Mouse (Mus musculus) lung, postnatal 0 days (tissue): ENCODE measurements around the gene Sap30l. TPM values are rescaled to one million over a fixed set of nuclear protein-coding genes. Genes with fewer than 3 reads are reported as not detected.

ENCODE experiments used
- ATAC-seq: fragments of 200-750 bp; cut with Nextera tagmentation; 2 replicates; pipeline ENCODE4 v1.8.0; 2017; ENCODE audit warnings: moderate library complexity
- DNase-seq: peaks from one replicate; pipeline ENCODE4 v3.0.0-alpha.2; 2016; ENCODE audit warnings: low spot score
- H3K27ac ChIP-seq: fragments of 300-500 bp; sonication (generic); 2 replicates; pipeline ENCODE4 v1.5.1; 2014; ENCODE audit warnings: antibody characterized with exemption, mild to moderate bottlenecking, low read length, mixed read lengths
- H3K27me3 ChIP-seq: fragments of 300-500 bp; sonication (generic); replicated peaks from 2 replicates; pipeline ENCODE4 v1.6.1; 2014; ENCODE audit warnings: low read length, mixed read lengths; ENCODE audit not compliant: insufficient read depth
- H3K36me3 ChIP-seq: fragments of 300-500 bp; sonication (generic); 2 replicates; pipeline ENCODE4 v1.6.1; 2014; ENCODE audit warnings: low read length, mixed read lengths; ENCODE audit not compliant: insufficient read depth
- H3K4me1 ChIP-seq: fragments of 300-500 bp; sonication (generic); 2 replicates; pipeline ENCODE4 v1.6.1; 2014; ENCODE audit warnings: antibody characterized with exemption, low read depth, low read length, mixed read lengths; ENCODE audit not compliant: insufficient read depth
- H3K4me2 ChIP-seq: fragments of 300-500 bp; sonication (generic); replicated peaks from 2 replicates; pipeline ENCODE4 v1.6.1; 2014; ENCODE audit warnings: low read depth, mild to moderate bottlenecking, low read length, moderate library complexity, mixed read lengths
- H3K4me3 ChIP-seq: fragments of 300-500 bp; sonication (generic); 2 replicates; pipeline ENCODE4 v1.5.1; 2014; ENCODE audit warnings: low read depth, low read length
- H3K9ac ChIP-seq: fragments of 300-500 bp; sonication (generic); replicated peaks from 2 replicates; pipeline ENCODE4 v1.6.1; 2014; ENCODE audit warnings: low read depth, mild to moderate bottlenecking
- H3K9me3 ChIP-seq: fragments of 300-500 bp; sonication (generic); 2 replicates; pipeline ENCODE4 v1.6.1; 2016; ENCODE audit warnings: low read length, mixed read lengths
- CTCF ChIP-seq: IDR thresholded peaks from 2 replicates; pipeline ENCODE4 v1.5.1; 2016; ENCODE audit warnings: antibody characterized with exemption, mild to moderate bottlenecking
- EP300 ChIP-seq: IDR thresholded peaks from 2 replicates; pipeline ENCODE4 v1.6.1; 2016; ENCODE audit warnings: antibody characterized with exemption, mild to moderate bottlenecking, control low read depth
- WGBS: fragments of 180-500 bp; shearing (Covaris S2); extraction: QIAGEN DNeasy Blood & Tissue Kit; methylation state at CpG from one replicate; pipeline ENCODE4 v1.1.7; 2014; 5-methylcytosine and 5-hydroxymethylcytosine counted together
- polyA plus RNA-seq: library from polyadenylated mRNA; unstranded; fragments of >200 nt; fragmentation: Nextera tagmentation; extraction: Ambion mirVana; gene quantifications from 2 replicates; pipeline ENCODE4 v1.2.1, GENCODE M21; 2015

Sap30l gene
- polyA plus RNA-seq: 16.7 and 16.8 TPM in 2 replicates

GRCm38 (mm10) chr11:57800971-57801765 is at the start of gene Sap30l:
Sap30l (plus strand) TSS chr11:57801637.
- peak within 1 kb of the TSS; percentile 75 for H3K27ac ChIP-seq
- H3K27me3 ChIP-seq: no peaks in the 10 kb centered on the region
- DNase-seq (peak; percentile 98), ATAC-seq (peak; percentile 99)
- peak within 1 kb of the TSS; percentile 53 for H3K9ac ChIP-seq
- H3K4me3 ChIP-seq: peak within 1 kb of the TSS; percentile 72
- WGBS: under 1% methylated on average over 63 of the region's 66 CpGs
- TF ChIP-seq CTCF (no peak), EP300 (no peak)
- peak within 1 kb of the TSS; percentile 83 for H3K4me2 ChIP-seq
- H3K4me1 ChIP-seq: peaks cover 12% of the 10 kb centered on the region
- no peaks in the 10 kb centered on the region for H3K9me3 ChIP-seq
- H3K36me3 ChIP-seq: 0 out of 2 replicates have a peak, but pooled peaks cover 3% of the 10 kb centered on the region

- ATAC-seq (peak; percentile 41; the same call in 1 of the 2 replicates), DNase-seq (no peak)
- H3K36me3 ChIP-seq: no peaks in the 10 kb centered on the region
- TF ChIP-seq CTCF (no peak), EP300 (peak; percentile 70)
- no peak overlapping the region for H3K4me2 ChIP-seq
- H3K9ac ChIP-seq: no peak overlapping the region
- H3K4me3 ChIP-seq: no peak overlapping the region
- no peaks in the 10 kb centered on the region for H3K4me1 ChIP-seq
- H3K27me3 ChIP-seq: no peaks in the 10 kb centered on the region
- H3K9me3 ChIP-seq: no peaks in the 10 kb centered on the region
- H3K27ac ChIP-seq: no peak overlapping the region
- WGBS: 59% methylated on average over 14 of the region's 14 CpGs
These were observed 47.8 kb upstream of the Sap30l start for GRCm38 (mm10) chr11:57753538-57754203.

GRCm38 (mm10) chr11:57758621-57759020 is 42.8 kb upstream of the Sap30l start:
- Histone ChIP-seq H3K4me1 (no peaks in the 10 kb centered on the region), H3K4me2 (no peak overlapping the region), H3K9ac (no peak overlapping the region), H3K27ac (no peak overlapping the region), H3K36me3 (no peaks in the 10 kb centered on the region), H3K27me3 (no peaks in the 10 kb centered on the region), H3K9me3 (no peaks in the 10 kb centered on the region), H3K4me3 (no peak overlapping the region)
- no peak for TF ChIP-seq EP300
- no peak for TF ChIP-seq CTCF
- DNase-seq (no peak), ATAC-seq (peak; percentile 17; the same call in 1 of the 2 replicates)
- 65% methylated on average over 9 of the region's 9 CpGs for WGBS

- ATAC-seq: no peak
- no peak overlapping the region for H3K4me2 ChIP-seq
- H3K9ac ChIP-seq: no peak overlapping the region
- H3K36me3 ChIP-seq: no peaks in the 10 kb centered on the region
- H3K27ac ChIP-seq: no peak overlapping the region
- H3K9me3 ChIP-seq: no peaks in the 10 kb centered on the region
- TF ChIP-seq CTCF: no peak
- no peak for TF ChIP-seq EP300
- 13% methylated on average over 14 of the region's 14 CpGs for WGBS
- H3K4me1 ChIP-seq: no peaks in the 10 kb centered on the region
- no peak overlapping the region for H3K4me3 ChIP-seq
- no peak for DNase-seq
- no peaks in the 10 kb centered on the region for H3K27me3 ChIP-seq
These were observed 40.9 kb upstream of the Sap30l start for GRCm38 (mm10) chr11:57760509-57761058.

- Histone ChIP-seq H3K4me3 (no peak overlapping the region), H3K36me3 (no peaks in the 10 kb centered on the region), H3K4me1 (no peaks in the 10 kb centered on the region), H3K4me2 (no peak overlapping the region), H3K9ac (no peak overlapping the region), H3K27ac (no peak overlapping the region), H3K27me3 (no peaks in the 10 kb centered on the region), H3K9me3 (no peaks in the 10 kb centered on the region)
- 97% methylated on average over 4 of the region's 4 CpGs for WGBS
- TF ChIP-seq EP300: no peak
- TF ChIP-seq CTCF: no peak
- ATAC-seq (no peak), DNase-seq (no peak)
These were observed 40.1 kb upstream of the Sap30l start for GRCm38 (mm10) chr11:57761347-57761746.

- TF ChIP-seq CTCF (peak; percentile 47), EP300 (no peak)
These were observed 37.3 kb upstream of the Sap30l start for GRCm38 (mm10) chr11:57764124-57764523.

More at GRCm38 (mm10) chr11:57764124-57764523, 37.3 kb upstream of the Sap30l start:
- no peaks in the 10 kb centered on the region for H3K4me1 ChIP-seq
- no peak for ATAC-seq
- no peaks in the 10 kb centered on the region for H3K9me3 ChIP-seq
- 92% methylated on average over 3 of the region's 3 CpGs for WGBS
- H3K4me2 ChIP-seq: no peak overlapping the region
- no peaks in the 10 kb centered on the region for H3K27me3 ChIP-seq
- H3K36me3 ChIP-seq: no peaks in the 10 kb centered on the region
- no peak overlapping the region for H3K9ac ChIP-seq
- H3K4me3 ChIP-seq: no peak overlapping the region
- no peak for DNase-seq
- no peak overlapping the region for H3K27ac ChIP-seq
